In genomic region chr11:68822326-68822725, GRCm38 (mm10) we compare ENCODE assay signal across 20 mouse cellular contexts.
"Had no signal": no experiment of that assay in that cellular context is flagged by ENCODE, and none has a peak within 500 bp of the region (broad histone marks: within the 10 kb centered on the region; RNA-seq: fewer than 3 reads in every experiment).

No protein-coding gene starts in this region.

- H3K9ac ChIP-seq: limb, embryonic 13.5 days; liver, embryonic 12.5 days; liver, embryonic 15.5 days; lung, embryonic 15.5 days; midbrain, embryonic 13.5 days had no signal

- H3K9me3 ChIP-seq: limb, embryonic 10.5 days; limb, embryonic 13.5 days; liver, embryonic 12.5 days; liver, embryonic 15.5 days; lung, embryonic 15.5 days; megakaryocyte, embryonic 14.5 days; midbrain, embryonic 10.5 days; midbrain, embryonic 13.5 days had no signal

- H3K4me3 ChIP-seq: layer of hippocampus, adult 2 months; limb, embryonic 10.5 days; limb, embryonic 13.5 days; liver, embryonic 12.5 days; liver, embryonic 15.5 days; lung, embryonic 15.5 days; megakaryocyte, embryonic 14.5 days; midbrain, embryonic 10.5 days; midbrain, embryonic 13.5 days had no signal

- ATAC-seq: liver, embryonic 12.5 days; midbrain, embryonic 13.5 days; midbrain, embryonic 16.5 days had no signal

- DNase-seq: kidney, postnatal 25 days; layer of hippocampus, adult 9-11 months; liver; lung, adult 18-20 months; lung, postnatal 10 days; lung, postnatal 36 days; thymus, adult 2 months; thymus, postnatal 14 days; thymus, postnatal 4 days had no signal

- H3K4me2 ChIP-seq: limb, embryonic 13.5 days; liver, embryonic 12.5 days; liver, embryonic 15.5 days; lung, embryonic 15.5 days; midbrain, embryonic 13.5 days had no signal

- H3K27me3 ChIP-seq: limb, embryonic 13.5 days; liver, embryonic 12.5 days; liver, embryonic 15.5 days; lung, embryonic 15.5 days; megakaryocyte, embryonic 14.5 days; midbrain, embryonic 13.5 days had no signal

- H3K4me1 ChIP-seq: limb, embryonic 10.5 days; limb, embryonic 13.5 days; liver, embryonic 15.5 days; lung, embryonic 15.5 days; midbrain, embryonic 13.5 days had no signal

- H3K27ac ChIP-seq: kidney, postnatal 0 days; layer of hippocampus, adult 2 months; limb, embryonic 10.5 days; limb, embryonic 13.5 days; liver, embryonic 12.5 days; liver, embryonic 15.5 days; lung, embryonic 15.5 days; midbrain, embryonic 10.5 days; midbrain, embryonic 13.5 days had no signal
